Mouse (Mus musculus) spleen, postnatal 4 days (tissue): ENCODE measurements around the gene Tshz2.

Experiments used
- DNase-seq, 2 experiments: peaks; one replicate each; pipeline ENCODE4 v3.0.0; 2022; ENCODE audit warnings: low spot score in 2 of 2

The Tshz2 gene

GRCm38 (mm10) chr2:170006829-170007228 lies 374.0 kb downstream of the Tshz2 start:
- DNase-seq, result no peak

GRCm38 (mm10) chr2:170007426-170007958 lies 374.7 kb downstream of the Tshz2 start:
- DNase-seq, result no peak

GRCm38 (mm10) chr2:170009729-170010128 lies 376.9 kb downstream of the Tshz2 start:
- no peak for DNase-seq

GRCm38 (mm10) chr2:170011858-170012257 lies 379.0 kb downstream of the Tshz2 start:
- no peak for DNase-seq

GRCm38 (mm10) chr2:170017302-170017701 lies 384.5 kb downstream of the Tshz2 start:
- DNase-seq, result no peak

- no peak for DNase-seq
These were observed 385.1 kb downstream of the Tshz2 start for GRCm38 (mm10) chr2:170017926-170018325.

GRCm38 (mm10) chr2:170022953-170023352 lies 390.1 kb downstream of the Tshz2 start:
- no peak for DNase-seq

- no peak for DNase-seq
These were observed 390.9 kb downstream of the Tshz2 start for GRCm38 (mm10) chr2:170023741-170024140.

- DNase-seq, result no peak
These were observed 392.1 kb downstream of the Tshz2 start for GRCm38 (mm10) chr2:170024939-170025338.

GRCm38 (mm10) chr2:170025896-170026295 lies 393.1 kb downstream of the Tshz2 start:
- DNase-seq, result no peak

- DNase-seq, result no peak
These were observed 395.0 kb downstream of the Tshz2 start for GRCm38 (mm10) chr2:170027837-170028236.

GRCm38 (mm10) chr2:170028488-170029303 lies 395.9 kb downstream of the Tshz2 start:
- DNase-seq, result no peak

GRCm38 (mm10) chr2:170029304-170029856 lies 396.6 kb downstream of the Tshz2 start:
- DNase-seq, result no peak

GRCm38 (mm10) chr2:170031226-170031625 lies 398.4 kb downstream of the Tshz2 start:
- no peak for DNase-seq

GRCm38 (mm10) chr2:170031872-170032271 lies 399.1 kb downstream of the Tshz2 start:
- DNase-seq, result no peak

GRCm38 (mm10) chr2:170033219-170033618 lies 400.4 kb downstream of the Tshz2 start:
- DNase-seq, result no peak

GRCm38 (mm10) chr2:170034794-170035193 lies 402.0 kb downstream of the Tshz2 start:
- DNase-seq, result no peak

- no peak for DNase-seq
These were observed 404.0 kb downstream of the Tshz2 start for GRCm38 (mm10) chr2:170036791-170037241.

- DNase-seq, result no peak
These were observed 404.5 kb downstream of the Tshz2 start for GRCm38 (mm10) chr2:170037346-170037745.

GRCm38 (mm10) chr2:170039772-170040171 lies 407.0 kb downstream of the Tshz2 start:
- no peak for DNase-seq

GRCm38 (mm10) chr2:170041101-170041500 lies 408.3 kb downstream of the Tshz2 start:
- DNase-seq, result no peak

GRCm38 (mm10) chr2:170042471-170043213 lies 409.8 kb downstream of the Tshz2 start:
- DNase-seq, result no peak
